Mouse (Mus musculus) adrenal gland, adult (tissue): ENCODE results near the gene Cabp2.

Experiments
- DNase-seq, 2 experiments: peaks; one replicate each; pipeline ENCODE4 v3.0.0; 2022 to 2023; ENCODE audit warnings: low spot score in 1 of 2; ENCODE audit not compliant: inconsistent age in 2 of 2

Cabp2 gene

DNA sequence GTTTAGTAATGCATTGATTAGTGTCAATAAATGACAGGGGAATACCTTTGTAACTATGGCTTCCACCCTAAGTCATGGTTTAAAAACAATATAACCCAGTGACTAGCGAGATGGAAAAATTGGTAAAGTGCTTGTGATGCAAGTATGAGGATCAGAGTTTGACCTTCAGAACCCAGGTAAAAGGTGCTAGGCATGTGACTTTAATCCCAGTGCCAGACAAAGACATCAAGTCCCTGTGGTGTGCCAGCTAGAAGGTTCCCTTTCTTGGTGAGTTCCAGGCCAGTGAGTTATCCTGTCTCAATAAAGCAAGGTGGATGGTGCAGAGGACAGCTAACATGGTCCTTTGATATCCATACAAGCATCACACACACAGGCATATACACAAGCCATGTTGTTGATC, 5.8 kb upstream of the Cabp2 start:
- DNase-seq, result no peak

DNA sequence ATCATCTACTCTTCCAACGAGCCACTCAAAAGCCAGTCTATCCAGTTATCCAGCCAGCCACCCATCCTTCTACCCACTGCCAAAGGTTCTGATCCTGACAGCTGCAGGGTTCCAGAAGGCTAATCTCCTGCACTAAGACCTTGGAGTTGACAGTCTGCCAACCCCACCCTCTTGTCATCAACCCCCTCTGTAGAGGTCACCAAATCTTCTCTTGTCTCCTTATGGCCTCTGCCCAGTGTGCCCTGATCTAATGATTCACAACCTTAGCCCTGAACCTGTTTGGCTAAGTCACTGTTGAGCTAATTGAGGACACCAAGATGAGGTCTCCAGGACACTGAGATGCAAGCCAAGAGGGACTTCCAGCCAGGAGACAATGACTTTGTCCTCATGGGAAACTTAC, 1.8 kb upstream of the Cabp2 start:
- DNase-seq, result peak; percentile 27 to 51

DNA sequence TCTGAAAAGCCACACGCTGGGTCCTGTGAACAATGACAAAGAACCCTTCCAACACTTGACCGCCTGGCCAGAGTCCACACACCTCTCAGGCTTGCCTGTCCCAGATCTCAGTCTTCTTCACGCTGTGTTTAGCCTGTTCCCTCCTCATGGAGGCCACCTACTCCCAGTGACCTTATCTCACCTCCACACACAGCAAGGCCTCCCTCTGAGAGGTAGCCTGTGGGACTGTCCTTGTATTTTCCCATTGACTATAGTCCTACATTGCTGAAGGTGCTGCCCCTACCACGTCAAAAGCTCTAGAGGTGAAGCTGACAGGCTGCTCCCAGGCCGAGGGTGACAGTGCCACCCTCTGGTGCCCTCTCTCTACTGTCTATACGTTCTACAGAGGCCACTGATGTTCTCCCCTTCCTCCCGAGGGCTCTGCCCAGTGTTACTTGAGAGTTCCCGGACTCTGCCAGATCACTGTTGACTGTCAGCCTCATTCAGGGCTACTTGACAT, 818 bp upstream of the Cabp2 start:
- DNase-seq, result peak; percentile 3 to 34

DNA sequence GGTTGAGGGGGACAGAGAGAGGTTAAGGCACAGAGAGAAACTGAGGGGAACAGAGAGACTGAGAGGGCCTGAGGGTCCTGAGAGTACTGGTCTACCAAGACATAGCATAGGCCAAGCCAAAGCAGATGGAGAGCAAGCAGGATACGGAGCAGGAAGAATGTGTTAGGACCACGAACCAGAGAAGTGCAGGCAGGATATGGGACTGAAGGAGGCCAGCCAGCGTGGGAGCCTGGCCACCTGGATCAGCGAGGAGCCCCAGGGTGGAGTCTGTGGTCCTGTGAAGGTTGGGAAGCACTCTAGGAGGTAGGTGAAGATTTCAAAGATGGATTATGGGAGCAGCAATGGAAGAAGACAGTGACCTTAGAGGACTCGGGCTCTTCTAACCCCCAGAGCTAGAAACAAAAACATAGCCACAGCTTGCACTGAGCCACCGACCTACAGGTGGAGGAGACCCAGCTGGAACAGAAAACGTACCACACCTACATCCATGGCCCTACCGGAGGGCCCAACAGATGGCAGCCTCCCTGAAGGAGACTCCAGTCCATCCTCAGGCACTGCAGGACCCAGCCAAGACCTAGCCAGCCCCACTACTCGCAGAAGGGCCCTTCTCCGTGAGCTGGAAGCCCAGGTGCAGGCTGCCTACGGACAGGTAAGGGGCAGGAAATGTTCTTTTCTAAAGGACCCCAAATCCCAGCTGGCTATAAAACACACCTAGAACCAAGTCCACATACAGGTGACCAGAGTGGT, 1.0 kb downstream of the Cabp2 start:
- DNase-seq, result no peak

DNA sequence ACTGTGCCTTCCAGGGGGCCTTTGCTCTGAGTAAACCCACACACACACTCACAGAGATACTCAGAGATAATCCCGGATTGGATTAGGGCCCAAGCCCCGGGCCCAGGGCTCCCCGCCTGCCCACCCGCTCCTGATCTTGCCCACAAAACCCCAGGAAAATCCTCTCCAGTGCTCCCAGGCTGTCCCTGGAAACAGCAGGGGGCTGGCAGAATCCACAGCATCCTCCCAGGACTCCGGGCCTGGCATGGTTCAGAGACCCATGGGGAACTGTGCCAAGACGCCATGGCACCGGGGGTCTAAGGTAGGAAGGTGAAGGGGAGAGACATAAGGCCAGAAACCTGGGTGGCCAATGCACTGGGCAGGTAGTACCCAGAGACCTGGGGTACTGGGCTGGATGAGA, 1.9 kb downstream of the Cabp2 start:
- no peak for DNase-seq

- peak in 1 of 2 experiments; percentile 23 for DNase-seq
Measured at GRCm38 (mm10) chr19:4083826-4084225, 2.4 kb downstream of the Cabp2 start.

GRCm38 (mm10) chr19:4084984-4085383, 3.6 kb downstream of the Cabp2 start:
- DNase-seq, result peak in 1 of 2 experiments; percentile 56

DNA sequence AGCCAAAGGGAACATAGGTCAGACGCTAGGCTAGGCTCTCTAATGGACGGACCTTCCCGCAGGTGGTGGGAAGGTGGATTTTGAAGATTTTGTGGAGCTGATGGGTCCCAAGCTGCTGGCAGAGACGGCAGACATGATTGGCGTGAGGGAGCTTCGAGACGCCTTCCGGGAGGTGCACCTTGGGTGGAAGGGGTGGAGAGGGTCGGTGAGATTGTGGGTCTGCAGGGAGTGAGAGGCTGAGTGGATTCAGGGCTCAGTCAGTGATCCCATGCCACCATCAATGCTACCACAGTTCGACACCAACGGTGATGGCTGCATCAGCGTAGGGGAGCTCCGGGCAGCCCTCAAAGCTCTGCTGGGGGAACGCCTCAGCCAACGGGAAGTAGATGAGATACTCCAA, 4.8 kb downstream of the Cabp2 start:
- peak in 1 of 2 experiments; percentile 2 for DNase-seq

DNA sequence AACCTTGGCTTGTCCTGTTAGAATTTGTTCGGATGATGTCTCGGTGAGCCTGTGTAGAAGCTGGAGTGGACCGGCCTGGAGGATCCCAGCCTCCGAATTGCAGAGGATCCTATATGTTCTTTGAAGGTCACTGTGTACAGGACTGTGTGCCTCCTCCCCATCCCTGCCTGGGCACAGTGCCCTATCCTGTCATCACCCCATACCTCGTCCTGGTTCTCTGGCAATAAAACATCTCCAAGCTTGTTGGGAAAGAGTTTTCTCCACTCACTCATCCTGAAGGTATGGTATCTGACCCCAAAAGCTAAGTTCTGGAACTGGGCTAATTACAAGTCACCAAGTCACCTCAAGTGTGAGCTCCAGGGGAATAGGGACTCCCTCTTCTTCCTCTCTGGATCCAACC, 5.7 kb downstream of the Cabp2 start:
- peak; percentile 31 for DNase-seq

GRCm38 (mm10) chr19:4088146-4088545, 6.8 kb downstream of the Cabp2 start:
- DNase-seq, result no peak

GRCm38 (mm10) chr19:4089128-4089527, 7.8 kb downstream of the Cabp2 start:
- no peak for DNase-seq

DNA sequence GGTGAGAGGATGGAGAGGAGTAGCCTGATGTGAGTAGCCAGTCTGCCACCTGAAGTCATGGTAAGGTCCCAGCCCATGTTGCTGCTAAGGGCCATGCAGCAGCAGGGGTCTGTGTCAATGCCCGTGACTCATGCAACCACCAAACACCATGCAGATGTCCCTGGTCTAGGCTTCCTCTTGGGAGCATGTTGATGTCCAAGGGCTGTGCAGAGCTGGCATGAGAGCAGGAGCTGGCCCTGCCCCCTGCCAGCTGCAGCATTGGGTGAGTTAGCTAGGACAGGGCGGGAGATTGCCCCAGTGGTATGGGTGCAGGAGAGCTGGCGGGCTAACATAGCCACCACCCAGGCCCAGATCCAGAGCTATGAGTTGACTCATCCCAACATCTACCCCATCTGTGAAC, 9.1 kb downstream of the Cabp2 start:
- DNase-seq, result no peak

- DNase-seq, result no peak
Measured at GRCm38 (mm10) chr19:4091383-4091782, 10.0 kb downstream of the Cabp2 start.

DNA sequence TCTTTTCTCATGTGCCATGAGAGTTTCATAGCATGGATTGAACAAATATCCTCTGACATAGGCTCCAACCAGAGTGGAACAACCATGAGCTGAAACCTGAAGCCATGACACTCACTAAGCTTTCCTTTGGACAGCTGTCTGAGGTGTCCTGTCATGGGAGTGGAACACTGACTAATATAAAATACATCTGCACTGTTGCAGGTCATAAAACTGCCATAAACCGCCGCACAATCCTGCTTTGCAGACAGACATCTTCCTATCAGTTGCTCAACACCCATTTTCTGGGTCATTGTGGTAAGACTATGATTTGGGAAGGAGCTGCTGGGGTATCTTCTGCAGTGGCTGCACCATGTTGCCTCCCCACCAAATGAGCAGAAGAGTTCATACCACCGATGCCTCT, 11.4 kb downstream of the Cabp2 start:
- DNase-seq, result no peak

DNA sequence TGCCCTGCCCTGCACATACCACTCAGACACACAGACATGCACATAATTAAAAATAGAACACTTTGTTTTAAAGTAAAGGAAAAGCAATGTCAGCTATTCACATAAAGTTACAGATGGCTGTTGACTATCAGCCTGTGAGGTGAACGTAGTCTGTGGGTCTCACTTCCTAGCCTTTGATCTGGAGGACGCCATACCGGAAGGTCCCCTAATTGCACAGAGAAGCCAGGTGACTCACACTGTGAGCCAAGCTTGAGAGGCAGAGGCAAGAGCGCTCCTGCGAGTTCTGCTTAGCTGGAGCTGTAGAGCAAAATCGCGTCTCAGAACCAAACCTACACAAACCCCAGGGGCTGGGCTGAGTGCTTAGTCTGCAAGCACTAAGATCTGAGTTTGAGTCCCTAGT, 12.4 kb downstream of the Cabp2 start:
- no peak for DNase-seq

DNA sequence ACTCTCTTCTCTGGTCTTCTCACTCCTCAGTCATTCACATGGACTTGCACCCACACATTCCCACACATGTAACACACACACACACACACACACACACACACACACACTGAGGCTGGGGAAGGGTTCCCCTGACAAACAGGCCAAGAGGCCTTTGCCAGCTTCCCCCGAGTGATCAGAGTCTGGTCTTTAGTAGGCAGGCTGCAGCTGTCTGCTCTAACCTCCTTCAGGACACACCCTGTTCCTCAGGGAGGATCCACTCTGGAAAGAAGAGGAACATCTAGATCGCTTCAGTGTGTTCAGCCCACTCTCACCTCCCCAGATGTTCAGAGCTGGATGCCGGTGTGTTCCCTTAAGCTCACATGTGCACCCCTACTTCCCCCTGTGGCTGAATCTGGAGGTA, 13.0 kb downstream of the Cabp2 start:
- DNase-seq, result no peak

- DNase-seq, result no peak
Measured at GRCm38 (mm10) chr19:4094774-4095303, 13.5 kb downstream of the Cabp2 start.

DNA sequence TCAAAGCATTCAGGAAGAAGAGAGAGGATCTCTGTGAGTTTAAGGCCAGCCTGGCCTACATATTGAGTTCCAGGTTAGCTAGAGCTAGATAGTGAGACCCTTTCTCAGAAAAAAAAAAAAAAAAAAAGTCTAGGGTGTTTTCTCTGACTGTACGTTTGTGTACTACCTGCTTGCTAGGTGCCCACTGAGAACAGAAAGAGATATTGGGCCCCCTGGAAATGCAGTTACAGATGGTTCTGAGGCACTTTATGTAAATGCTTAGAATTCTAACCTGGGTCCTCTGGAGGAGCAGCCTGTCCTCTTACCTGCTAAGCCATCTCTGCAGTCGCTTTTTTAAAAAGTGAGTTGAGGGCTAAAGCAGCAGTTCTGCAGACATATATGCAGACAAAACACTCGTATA, 14.4 kb downstream of the Cabp2 start:
- no peak for DNase-seq

DNA sequence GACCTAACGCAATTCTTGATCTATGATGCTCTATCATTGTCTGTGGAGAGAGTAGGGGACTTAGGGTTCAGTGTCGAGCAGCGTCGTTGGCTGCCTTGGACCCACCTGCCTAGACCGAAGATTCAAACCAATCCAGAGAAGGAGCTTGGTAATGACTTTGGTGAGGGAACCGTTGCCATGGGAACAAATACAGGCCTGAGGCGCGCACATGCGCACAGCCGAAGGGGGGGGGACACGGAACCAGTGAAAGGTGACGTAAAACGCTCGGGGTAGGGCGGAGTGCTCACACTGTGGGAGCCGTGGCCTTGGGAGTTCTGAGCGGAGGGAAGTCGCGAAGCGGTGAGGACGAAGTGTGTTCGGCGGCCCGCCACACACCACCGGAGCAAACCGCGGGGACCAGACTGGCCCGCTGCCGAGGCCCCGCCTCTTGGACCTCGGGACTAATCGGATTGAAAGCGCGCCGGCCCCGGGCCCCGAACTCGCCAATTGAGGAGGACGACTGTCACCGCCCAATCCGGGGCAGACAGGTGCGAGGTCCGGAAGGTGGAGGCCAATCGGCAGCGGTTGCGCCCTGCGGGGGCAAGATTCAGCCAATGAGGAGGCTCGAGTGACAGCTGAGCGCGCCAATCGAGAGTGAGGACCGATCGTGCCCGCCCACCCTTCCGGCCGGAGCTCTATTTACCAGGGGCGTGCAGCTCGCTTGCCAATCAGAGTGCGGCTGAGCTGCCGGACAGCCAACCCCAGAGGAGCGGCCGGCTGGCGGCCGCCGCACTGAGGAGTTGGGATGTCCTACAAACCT, 15.5 kb downstream of the Cabp2 start, which contains the start of gene Cdk2ap2:
TSS of gene Cdk2ap2 (plus strand) at position 541 of the 799 bp plus-strand sequence.
- DNase-seq, result peak; percentile 100

DNA sequence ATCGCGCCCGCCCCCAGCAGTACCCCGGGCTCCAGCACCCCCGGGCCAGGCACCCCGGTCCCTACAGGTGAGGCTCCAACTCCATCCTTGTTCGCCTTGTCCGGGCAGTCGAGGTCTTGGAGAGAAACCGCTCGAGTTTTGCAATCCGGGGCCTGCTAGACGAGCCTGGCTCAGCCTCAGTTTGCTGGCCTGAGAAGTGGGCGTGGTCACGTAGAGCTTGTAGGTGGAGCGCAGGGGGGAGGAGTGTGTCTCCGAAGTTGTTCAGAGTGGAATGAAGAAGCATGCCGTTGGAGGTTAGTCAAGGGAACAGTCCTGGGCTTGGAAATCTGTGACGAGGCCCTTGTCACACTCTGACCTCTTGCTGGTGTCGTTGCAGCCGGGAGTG, 16.1 kb downstream of the Cabp2 start:
- DNase-seq, result no peak

GRCm38 (mm10) chr19:4098426-4098825, 17.0 kb downstream of the Cabp2 start:
- peak; percentile 73 to 84 for DNase-seq

DNA sequence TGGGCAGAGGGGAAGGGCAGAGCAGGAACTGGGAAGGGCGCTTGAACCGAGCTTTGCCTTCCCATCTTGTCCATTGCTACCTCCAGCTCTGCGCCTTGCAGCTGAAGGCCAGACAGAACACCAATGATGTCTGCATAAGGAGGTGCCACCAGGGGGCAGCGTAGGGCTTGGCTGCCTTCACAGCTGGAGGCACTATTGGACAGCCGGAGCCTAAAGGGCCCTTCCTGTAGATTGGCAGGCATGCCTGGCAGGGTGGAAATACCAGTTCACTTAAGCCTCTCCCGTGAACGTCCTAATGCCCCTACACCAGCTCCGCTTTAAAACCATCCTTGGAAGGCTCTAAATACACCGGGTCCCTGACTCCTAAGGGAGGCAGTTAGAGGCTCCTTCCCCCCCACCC, 17.7 kb downstream of the Cabp2 start:
- DNase-seq, result peak; percentile 93 to 98
